Mouse (Mus musculus): Measurements from ENCODE around the gene Prickle2.

Prickle2 gene

DNA sequence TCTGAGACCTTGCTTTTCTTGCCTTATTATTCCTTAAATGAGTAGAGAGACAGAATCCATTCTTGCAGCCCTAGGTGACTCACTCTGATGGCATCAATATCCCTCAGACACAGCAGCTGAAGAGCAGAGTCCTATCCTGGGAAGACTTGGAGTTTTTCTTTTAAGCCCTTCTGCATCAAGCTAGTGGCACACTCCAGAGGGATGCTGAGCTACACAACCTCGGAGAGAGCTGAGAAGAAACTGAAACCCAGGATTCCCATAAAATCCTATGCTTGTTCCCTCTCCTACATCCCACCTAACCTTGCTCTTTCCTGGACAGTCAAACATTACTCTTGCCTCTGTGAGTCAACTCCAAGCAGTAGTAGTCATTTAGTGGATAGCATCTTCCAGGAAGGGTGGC lies 256.0 kb downstream of the Prickle2 start:
- no peak for DNase-seq (ENCODE audit: low read depth, low spot score)

DNA sequence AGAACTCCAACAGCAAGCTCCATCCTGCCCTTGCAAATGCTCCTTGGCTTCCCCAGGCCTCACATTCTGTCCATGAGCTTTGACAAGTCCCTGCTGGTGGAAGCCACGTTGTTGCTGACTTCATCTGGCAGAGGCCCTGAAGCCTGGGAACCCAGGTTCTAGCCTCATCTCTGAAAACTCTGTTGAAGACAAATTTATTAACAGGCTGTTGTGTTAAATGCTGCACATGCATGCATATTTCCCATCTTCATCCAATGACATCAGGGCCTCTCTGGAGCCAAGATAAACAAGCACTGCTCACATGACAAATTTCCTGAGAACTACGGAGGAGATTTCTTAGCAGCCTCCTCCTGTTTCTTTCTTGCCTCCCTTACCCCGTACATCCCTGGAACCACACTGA lies 259.3 kb downstream of the Prickle2 start:
- DNase-seq (ENCODE audit: low read depth, low spot score), result no peak

- no peak for DNase-seq (ENCODE audit: low read depth, low spot score)
Measured at GRCm38 (mm10) chr6:92441205-92441604, 264.8 kb downstream of the Prickle2 start.

DNA sequence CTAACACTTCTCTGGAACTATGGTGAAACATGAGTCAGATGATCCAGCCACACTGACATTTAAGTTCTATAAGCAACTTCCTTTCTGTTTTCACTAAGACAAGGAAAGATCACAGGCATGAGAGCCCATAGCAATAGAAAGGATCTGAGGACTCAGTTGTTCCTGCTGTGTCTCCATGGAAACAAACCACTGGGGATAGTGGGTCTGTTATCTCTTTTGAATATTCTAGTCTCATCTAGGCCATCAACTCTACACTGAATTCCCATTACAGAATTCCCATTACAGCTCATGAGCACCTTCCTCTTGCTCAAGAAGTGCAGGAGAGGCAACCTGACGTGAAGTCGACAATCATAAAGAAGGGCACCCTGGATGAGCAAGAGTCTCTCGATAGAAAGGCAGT lies 265.7 kb downstream of the Prickle2 start:
- no peak for DNase-seq (ENCODE audit: low read depth, low spot score)

DNA sequence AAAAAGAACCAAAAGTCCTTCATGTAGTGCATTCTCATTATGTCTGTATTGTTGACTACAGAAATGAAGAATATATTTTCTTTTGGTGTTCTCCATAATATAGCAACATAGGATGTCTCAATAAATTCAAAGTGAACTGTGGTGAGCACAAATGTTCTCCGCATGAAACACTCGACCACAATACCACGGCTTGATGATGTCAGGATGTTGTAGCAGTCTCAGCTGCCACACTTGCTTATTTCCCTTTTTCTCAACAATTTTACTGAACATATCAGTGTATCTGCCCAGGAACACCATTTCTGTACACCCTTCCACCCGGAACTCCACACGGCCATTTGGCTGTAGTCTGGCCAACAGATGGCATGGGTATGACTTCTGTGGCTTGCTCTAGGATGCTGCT lies 273.8 kb downstream of the Prickle2 start:
- DNase-seq (ENCODE audit: low read depth, low spot score), result no peak

DNA sequence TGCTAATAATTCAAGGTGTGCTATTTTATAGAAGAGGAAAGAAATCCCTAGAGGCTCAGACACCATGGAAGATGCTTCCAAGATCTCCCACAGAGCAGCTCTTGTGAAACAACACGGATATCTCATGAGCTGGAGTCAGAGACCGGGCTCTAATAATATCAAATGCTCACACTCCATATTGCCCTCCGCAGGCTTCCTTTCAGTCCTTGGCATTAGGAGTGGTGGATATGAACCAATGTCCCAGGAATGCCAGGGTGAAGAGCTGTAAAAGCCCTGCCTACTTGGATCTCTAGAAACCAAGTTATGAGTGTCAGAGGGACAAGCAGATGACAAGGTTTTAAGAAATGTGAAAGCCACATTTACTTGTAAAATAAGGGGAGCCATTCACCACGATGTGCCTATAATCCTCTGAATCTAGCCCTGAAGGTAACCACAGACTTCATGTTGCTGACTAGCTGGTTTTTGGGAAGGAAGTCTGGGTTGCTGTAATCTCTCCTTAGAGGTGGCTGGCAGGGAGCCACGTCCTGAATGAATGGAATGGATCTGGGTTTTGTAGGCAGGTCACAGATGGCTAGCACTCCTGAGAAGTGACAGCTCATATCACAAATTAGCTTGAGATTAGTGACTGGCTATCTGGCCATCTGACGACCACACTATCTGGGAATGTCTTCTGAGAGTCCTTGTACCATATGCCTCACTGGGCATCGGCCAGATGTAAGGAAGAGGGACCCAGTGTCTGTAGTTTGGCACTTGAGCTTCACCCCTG lies 278.4 kb downstream of the Prickle2 start:
- no peak for DNase-seq (ENCODE audit: low read depth, low spot score)

GRCm38 (mm10) chr6:92425901-92426300 lies 280.1 kb downstream of the Prickle2 start:
- DNase-seq (ENCODE audit: low read depth, low spot score), result no peak

DNA sequence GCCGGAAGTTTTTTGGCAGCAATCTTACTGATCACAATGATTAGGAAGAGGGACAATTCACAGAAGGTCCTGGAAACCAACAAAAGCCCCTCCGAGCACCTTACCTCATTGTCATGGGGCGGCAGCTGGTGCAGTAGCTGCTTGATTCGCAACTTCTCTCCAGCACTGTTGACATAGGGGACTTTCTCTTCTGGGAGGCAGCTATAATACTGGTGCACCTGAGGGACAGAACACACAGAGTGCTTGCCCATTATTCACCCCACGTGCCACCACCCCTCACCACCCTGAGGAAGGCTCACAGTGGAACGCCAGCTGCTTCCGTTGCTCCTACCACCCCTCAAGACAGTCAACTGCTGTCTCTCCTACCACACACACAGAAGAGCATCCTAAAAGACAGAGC lies 280.5 kb downstream of the Prickle2 start:
- no peak for DNase-seq (ENCODE audit: low read depth, low spot score)

- DNase-seq (ENCODE audit: low read depth, low spot score), result no peak
Measured at GRCm38 (mm10) chr6:92424991-92425390, 281.0 kb downstream of the Prickle2 start.

DNA sequence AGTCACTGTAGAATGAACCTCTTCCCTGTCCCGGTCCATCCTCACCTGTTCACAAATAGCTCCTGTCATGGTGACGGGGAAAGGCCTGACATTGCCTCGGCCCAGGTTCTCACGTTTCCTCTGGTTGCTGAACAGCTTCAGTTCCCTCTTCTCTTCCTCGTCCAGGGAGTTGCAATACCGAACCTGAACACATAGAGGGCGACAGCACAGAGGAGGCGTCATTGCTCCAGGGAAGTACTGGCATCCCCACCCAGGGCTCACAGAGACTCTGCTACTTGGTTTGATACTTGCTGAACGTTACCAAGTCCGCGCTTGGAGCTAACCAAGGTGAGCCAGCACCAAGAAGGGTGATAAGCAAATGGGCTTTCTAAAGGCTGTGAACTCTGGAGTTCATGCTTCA lies 283.7 kb downstream of the Prickle2 start:
- DNase-seq (ENCODE audit: low read depth, low spot score), result no peak

DNA sequence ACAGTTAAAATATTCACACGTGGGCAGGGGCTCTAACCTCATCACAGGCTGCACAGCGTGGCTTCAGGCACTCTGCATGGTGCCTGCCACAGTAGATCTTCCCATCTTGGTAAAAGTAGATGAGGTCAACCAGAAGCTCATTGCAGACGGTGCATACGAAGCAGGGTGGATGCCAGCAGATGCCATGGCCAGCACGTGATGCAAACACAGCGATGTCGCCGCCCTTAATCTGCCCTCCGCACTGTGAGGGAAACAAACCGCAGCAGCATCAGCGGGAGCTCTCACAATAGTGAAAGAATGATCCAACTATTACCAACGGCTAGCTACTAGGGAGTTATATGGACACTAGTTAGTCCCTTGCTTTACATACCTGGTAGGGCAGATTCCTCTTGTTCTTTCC lies 285.8 kb downstream of the Prickle2 start:
- DNase-seq (ENCODE audit: low read depth, low spot score), result no peak

GRCm38 (mm10) chr6:92415405-92415755 lies 290.6 kb downstream of the Prickle2 start:
- DNase-seq (ENCODE audit: low read depth, low spot score), result no peak

- no peak for DNase-seq (ENCODE audit: low read depth, low spot score)
Measured at GRCm38 (mm10) chr6:92414478-92415404, 291.2 kb downstream of the Prickle2 start.

DNA sequence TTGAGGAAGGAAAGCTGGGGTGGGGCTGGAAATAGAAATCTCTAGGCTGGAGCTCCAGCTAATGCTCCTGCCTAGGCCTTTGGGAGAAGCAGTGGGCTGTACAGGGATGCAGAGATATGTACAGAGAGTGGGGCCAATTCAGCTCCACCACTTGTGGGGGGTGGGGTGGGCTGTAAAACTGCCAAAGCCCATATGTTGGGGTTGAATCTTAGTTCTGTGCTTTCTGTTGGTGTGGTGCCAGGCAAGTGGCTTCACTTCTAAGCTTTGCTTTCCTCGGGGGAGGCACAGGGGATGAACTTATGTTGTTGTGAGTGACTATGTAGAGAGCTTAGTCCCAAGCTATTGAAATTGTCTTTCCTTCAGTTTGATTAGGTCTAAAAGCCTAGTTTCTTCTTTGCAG lies 292.0 kb downstream of the Prickle2 start:
- no peak for DNase-seq (ENCODE audit: low read depth, low spot score)

GRCm38 (mm10) chr6:92409788-92410187 lies 296.2 kb downstream of the Prickle2 start:
- DNase-seq (ENCODE audit: low read depth, low spot score), result no peak

- DNase-seq (ENCODE audit: low read depth, low spot score), result no peak
Measured at GRCm38 (mm10) chr6:92407259-92407658, 298.7 kb downstream of the Prickle2 start.

GRCm38 (mm10) chr6:92405571-92405970 lies 300.4 kb downstream of the Prickle2 start:
- no peak for DNase-seq (ENCODE audit: low read depth, low spot score)

GRCm38 (mm10) chr6:92397876-92398275 lies 308.1 kb downstream of the Prickle2 start:
- DNase-seq (ENCODE audit: low read depth, low spot score), result no peak

DNA sequence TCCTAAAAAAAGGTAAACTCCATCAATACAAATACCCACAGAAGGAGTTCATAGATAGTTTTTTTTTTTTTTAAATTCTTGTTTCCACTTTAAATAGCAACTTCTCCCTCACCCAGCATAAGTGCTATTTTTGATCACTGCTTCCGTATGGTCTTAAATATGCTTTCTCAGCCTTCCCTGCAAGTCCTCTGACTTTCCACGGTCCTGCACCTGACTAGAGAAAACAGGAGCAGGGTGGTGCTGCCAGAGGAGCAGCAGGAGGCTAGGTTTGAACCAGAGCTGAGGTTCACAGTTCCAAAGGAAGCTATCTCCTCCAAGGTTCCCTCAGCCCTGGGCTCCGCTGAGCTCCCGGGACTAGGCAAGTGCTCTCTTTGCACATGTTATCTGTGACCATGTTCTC lies 310.4 kb downstream of the Prickle2 start:
- DNase-seq (ENCODE audit: low read depth, low spot score), result no peak

DNA sequence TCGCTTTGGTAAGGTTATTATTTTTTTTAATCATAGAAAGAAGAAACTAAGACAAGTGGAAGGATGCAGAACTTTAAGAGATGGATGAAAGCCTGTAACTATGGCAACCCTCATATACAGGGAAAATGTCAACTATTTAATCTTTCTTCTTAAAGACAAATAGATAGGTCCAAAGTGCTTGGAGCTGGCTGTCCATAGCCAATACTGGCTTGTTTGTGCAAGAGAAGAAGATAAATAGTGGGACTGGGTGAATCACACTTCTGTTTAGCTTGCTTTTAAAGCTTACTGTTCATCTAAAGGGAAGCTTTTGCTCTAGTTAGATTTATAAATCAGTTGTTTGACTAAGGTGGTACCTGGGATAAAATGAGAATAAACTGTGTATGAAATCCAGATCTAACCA lies 310.8 kb downstream of the Prickle2 start:
- no peak for DNase-seq (ENCODE audit: low read depth, low spot score)

GRCm38 (mm10) chr6:92394628-92395027 lies 311.3 kb downstream of the Prickle2 start:
- no peak for DNase-seq (ENCODE audit: low read depth, low spot score)

GRCm38 (mm10) chr6:92390321-92390720 lies 315.6 kb downstream of the Prickle2 start:
- no peak for DNase-seq (ENCODE audit: low read depth, low spot score)

- no peak for DNase-seq (ENCODE audit: low read depth, low spot score)
Measured at GRCm38 (mm10) chr6:92388681-92389080, 317.3 kb downstream of the Prickle2 start.

Measured in A20 (cell line).